Mouse (Mus musculus): Measurements from ENCODE around the gene Fam71a.

DNA sequence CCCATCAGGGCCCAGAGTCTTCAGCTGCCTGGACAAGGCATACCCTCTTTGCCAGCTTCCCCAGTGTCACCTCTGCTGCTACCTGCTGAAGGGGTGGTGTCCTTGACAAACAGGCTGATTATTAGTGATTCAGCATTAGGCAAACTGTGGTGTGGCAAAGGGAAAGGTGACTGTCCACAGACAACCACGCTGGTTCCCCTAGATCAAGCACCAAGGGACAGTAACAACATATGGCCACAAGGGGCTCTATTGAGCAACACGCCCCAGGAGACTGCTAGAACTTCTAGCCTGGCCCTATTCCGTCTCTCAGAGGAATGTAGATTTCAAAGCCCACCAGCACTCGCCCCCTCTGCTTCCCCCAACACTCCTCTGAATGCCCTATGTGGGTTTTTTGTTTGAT lies 11.6 kb downstream of the Fam71a start:
- TF ChIP-seq POLR2A (IDR thresholded peaks at IDR 0.05; ENCODE audit: insufficient read depth, low read depth, low read length) (no peak), EP300 (IDR thresholded peaks at IDR 0.05; ENCODE audit: insufficient read depth, low read depth, low read length) (no peak)

Measured in heart, adult 2 months (tissue).